Comparison of ENCODE assay signal across 12 mouse cellular contexts in the genomic region with DNA sequence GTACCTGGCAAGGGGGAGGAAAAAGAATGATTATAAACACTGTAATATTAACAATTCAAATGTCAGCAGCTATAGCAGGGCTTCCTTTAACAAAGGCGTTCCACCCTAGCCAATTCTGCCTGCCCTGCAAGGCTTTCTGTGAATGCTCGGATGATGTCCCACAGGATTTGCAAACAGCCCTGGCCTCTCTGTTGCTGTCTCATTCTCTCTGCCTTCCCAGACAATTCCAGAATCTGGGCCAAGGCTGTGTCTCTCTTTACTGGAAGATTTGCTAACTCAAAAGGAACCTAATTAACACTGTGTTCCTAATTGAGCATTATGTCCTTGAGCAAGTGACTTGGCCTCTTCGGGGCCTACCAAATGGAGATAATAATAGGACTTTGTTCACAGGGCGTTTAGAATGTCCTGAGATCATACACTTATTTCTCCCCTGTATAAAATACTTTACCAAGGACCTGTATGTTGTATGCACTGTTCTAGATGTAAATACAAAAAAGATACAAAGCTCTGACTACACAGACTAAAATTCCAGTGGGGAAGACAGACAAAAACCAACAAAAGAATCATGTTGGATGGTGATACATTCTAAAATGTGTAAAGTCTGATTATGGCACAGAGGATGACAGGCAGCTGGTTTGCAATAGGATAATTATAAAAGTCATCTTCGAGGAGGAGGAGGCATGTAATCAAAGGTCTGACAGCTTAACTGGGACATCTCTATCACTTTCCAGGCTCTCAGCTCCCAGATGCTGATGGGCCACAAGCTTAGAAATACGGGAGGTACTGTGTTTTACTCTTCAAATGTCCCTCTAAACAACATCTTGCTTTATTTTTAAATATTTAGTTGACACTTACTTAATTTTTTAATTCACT. TPM values are rescaled to one million over a fixed set of nuclear protein-coding genes. Genes with fewer than 3 reads are reported as not detected.
DNase-seq lines count a peak whose midpoint lies in the region; ATAC-seq and TF ChIP-seq lines count a peak whose summit lies in the region.
"Had no signal": no experiment of that assay in that cellular context is flagged by ENCODE, and none has a peak within 500 bp of the region (broad histone marks: within the 10 kb centered on the region; RNA-seq: fewer than 3 reads in every experiment).

No protein-coding gene starts in this region.

- 55% methylated on average over 6 of the region's 6 CpGs for WGBS in kidney, adult 2 months

- ATAC-seq in cerebellum, adult (ENCODE audit: insufficient number of reproducible peaks, low FRiP score, low TSS enrichment): peak; percentile 45; the same call in 1 of the 2 replicates
- peak; percentile 32; the same call in 1 of the 2 replicates for ATAC-seq in megakaryocyte progenitor cell, adult 5-6 weeks (replicated peaks; ENCODE audit: poor library complexity)

- no peaks in the 10 kb centered on the region for H3K4me1 ChIP-seq in kidney, adult 2 months (ENCODE audit: control insufficient read depth, insufficient read depth, low read length)
- H3K4me1 ChIP-seq: heart, embryonic 13.5 days; liver, embryonic 15.5 days had no signal

- TF ChIP-seq POLR2A in kidney, adult 2 months (IDR thresholded peaks at IDR 0.05; ENCODE audit: low read depth, low read length): no peak

- H3K27me3 ChIP-seq in kidney, adult 2 months (replicated peaks; ENCODE audit: control insufficient read depth, insufficient read depth, low read length): no peaks in the 10 kb centered on the region
- H3K27me3 ChIP-seq: heart, embryonic 13.5 days had no signal

- H3K36me3 ChIP-seq in kidney, adult 2 months (ENCODE audit: control insufficient read depth, insufficient read depth, low read length): no peaks in the 10 kb centered on the region
- H3K36me3 ChIP-seq: heart, embryonic 13.5 days; liver, embryonic 15.5 days had no signal

- no peak overlapping the region for H3K27ac ChIP-seq in kidney, adult 2 months (ENCODE audit: insufficient read depth, low read depth, low read length)
- H3K27ac ChIP-seq: heart, embryonic 13.5 days; liver, embryonic 15.5 days had no signal

- TF ChIP-seq CTCF in kidney, adult 2 months (conservative IDR thresholded peaks at IDR 0.05; ENCODE audit: insufficient read depth, insufficient read length, low read depth, low read length): no peak

- DNase-seq in cerebellum, adult 8-10 months: no peak
- peak; percentile 12 for DNase-seq in kidney, adult 2 months
- no peak for DNase-seq in kidney, adult 18-20 months
- DNase-seq in brain, adult 2 months (ENCODE audit: low read depth, low spot score): peak; percentile 53
- DNase-seq in urinary bladder, adult 18-20 months (ENCODE audit: low spot score in 2 of 2): no peak
- DNase-seq in layer of hippocampus, adult 9-10 months (ENCODE audit: low spot score): no peak
- DNase-seq: B cell, adult 2 months; cerebellum, postnatal 14 days had no signal

- H3K4me3 ChIP-seq in kidney, adult 2 months (ENCODE audit: insufficient read depth, low read depth, low read length): no peak overlapping the region
- H3K4me3 ChIP-seq: heart, embryonic 13.5 days; liver, embryonic 15.5 days had no signal

RNA-seq across cellular contexts. Expression of gene Apip, which starts 45.1 kb away (rescaled TPM):
- polyA plus RNA-seq in kidney, adult 2 months (2012; rRNA removed): 18.7 and 24.4 TPM in 2 replicates
- 47.0 and 66.0 TPM in 2 replicates for total RNA-seq in megakaryocyte progenitor cell, adult 5-6 weeks (2015)
- total RNA-seq in megakaryocyte progenitor cell, adult 5-6 weeks (2017): 31.7 and 35.1 TPM in 2 replicates

RNA-seq across cellular contexts. Expression of gene Pdhx, which starts 45.2 kb away (rescaled TPM):
- polyA plus RNA-seq in kidney, adult 2 months (2012; rRNA removed): 27.9 and 37.2 TPM in 2 replicates
- total RNA-seq in megakaryocyte progenitor cell, adult 5-6 weeks (2015): 17.9 and 20.9 TPM in 2 replicates
- 28.7 and 29.1 TPM in 2 replicates for total RNA-seq in megakaryocyte progenitor cell, adult 5-6 weeks (2017)

Comparison
In these comparisons a context has a peak if more than half of its experiments do, and no peak if none do; other contexts are left out.
1. DNase-seq: peak in kidney, adult 2 months (single experiment) and brain, adult 2 months (single experiment); none in cerebellum, adult 8-10 months (single experiment), kidney, adult 18-20 months (single experiment), urinary bladder, adult 18-20 months (0 of 2) and layer of hippocampus, adult 9-10 months (single experiment).